Mouse (Mus musculus) left cerebral cortex, postnatal 36 days (tissue): ENCODE measurements around the gene Slc25a28. TPM values are rescaled to one million over a fixed set of nuclear protein-coding genes. Genes with fewer than 3 reads are reported as not detected.

Source experiments
- DNase-seq, 2 experiments: peaks; one replicate each; pipeline ENCODE4 v3.0.0; 2021 to 2022; ENCODE audit warnings: low spot score in 2 of 2, mixed read lengths in 1 of 2
- intact Hi-C: fragments of 180-260 bp; cut with DNase I; formaldehyde crosslinking; loops from one replicate; pipeline ENCODE4 v1.15.1; 2025
- total RNA-seq, 2 experiments: library from RNA; stranded (reverse); gene quantifications; 2 replicates each; pipeline ENCODE4 v1.2.3; 2021

Gene Slc25a28
- total RNA-seq: 10 to 100 TPM; 39.2 to 39.9 TPM

DNA sequence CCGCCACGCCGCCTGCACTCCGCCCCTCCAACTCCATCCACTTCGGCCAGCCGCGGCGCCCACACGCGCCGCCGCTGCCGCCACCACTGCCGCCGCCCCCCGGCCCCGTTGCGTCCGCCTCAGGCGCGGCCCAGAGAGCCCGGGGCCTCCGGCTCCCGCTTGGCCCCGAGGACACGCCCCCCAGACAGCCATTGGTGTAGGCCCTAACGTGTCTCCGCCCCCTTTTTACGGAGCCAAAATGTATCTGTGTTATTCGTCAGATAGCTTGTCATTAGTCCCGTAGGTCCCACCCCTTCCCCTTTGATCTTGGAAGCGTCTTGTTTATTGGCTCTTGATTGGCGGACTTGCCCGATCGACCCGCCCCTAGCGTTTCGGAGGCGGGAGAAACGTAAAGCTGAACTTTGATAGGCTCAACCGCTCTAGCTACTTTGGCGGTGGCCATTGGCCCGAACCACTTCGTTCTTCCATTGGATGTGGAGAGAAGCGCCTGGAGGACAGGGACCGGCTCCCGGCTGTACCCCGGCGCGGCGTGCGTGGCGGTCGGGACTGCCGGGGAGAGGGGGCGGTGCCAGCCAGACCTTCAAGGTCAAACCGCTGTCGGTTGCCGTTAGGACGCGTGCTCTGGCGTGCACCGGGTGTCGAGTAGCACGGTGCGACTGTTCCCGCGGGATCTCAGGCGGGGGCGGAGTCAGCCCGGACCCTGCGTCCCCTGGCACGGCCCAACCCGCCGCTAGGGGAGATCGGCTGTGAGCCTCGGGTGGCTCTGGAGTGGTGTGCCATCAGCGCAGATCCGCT lies at the start of gene Slc25a28:
Gene Slc25a28 (minus strand): TSS at position 152 of the 795 bp plus-strand sequence.
- peak; percentile 98 to 99 for DNase-seq
- intact Hi-C loops: loop anchor here (2.0 kb wide), 1 partner anchor 14 kb away; the partner anchor contains the start of gene Entpd7

DNA sequence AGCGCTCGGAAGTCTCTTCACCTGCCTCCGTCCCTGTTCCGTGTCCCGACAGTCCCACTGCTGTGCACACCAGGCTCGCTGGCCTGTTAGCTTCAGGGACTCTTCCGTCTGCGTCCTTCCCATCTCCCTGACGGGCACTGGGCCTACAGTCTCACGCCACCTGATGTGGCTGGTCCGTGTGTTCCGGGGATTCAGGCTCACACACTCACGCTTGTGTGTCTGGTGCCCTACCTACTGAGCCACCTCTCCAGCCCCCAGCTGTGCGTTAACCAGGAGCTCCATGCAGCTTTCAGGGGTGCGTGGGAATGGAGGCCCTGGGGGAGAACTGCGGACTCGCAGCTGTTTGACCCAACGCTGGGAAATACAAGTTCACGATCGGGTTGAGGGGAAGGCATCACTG lies 49.5 kb upstream of the Slc25a28 start:
- no peak for DNase-seq
- intact Hi-C loops: no loop called here

DNA sequence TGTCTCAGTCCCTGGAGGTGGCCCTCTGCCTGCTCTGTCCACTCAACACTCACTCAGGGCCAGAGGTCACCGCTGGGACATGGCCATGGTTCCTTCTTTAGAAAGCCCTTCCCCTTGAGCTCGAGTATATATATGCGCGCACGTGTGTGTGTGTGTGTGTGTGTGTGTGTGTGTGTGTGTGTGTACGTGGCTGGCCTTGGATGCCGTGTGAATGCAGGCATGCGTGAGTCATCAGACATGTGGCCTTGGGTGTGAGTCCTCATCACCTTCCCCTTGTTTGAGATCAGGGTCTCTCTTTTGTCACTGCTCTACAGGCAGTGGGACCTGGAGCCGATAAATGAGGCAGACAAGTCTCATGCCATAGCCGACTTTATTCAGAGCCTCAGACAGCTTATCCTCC lies 48.8 kb upstream of the Slc25a28 start:
- intact Hi-C loops: no loop called here
- no peak for DNase-seq

DNA sequence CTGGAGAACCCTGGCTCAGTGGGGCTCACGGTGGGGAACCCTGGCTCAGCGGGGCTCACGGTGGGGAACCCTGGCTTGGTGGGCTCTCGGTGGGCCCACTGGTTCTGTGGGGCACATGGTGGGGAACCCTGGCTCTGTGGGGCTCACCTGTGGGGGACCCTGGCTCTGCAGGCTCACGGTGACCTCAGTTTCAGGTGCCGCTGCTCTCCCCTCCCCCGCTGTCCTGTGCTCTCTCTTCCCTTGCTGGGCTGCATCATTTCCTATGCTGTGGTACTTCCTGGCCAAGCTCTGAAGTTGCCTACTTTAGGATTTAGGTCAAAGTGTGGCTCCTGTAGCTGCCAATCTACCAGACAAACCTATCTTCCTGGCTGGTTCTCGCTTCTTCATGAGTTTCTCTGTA lies 48.2 kb upstream of the Slc25a28 start:
- no peak for DNase-seq
- intact Hi-C loops: no loop called here

DNA sequence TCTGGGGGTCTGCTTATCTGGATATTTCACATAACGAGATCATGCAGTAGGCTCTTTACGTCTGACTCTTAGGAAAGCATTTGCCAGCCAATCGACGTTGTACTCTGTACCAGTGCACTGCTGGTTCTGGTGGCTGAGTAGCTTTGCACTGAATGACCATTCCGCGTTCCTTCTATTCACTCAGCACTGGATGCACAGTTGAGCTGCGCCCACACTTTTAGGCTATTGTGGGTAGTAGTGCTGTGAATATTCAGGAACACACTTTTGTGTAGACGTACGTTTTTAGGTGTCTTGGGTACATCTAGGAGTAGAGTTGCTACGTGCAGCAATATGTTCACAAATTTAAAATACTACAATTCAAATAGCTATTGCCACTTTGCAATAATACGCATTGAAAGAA lies 45.4 kb upstream of the Slc25a28 start:
- intact Hi-C loops: no loop called here
- DNase-seq: no peak

DNA sequence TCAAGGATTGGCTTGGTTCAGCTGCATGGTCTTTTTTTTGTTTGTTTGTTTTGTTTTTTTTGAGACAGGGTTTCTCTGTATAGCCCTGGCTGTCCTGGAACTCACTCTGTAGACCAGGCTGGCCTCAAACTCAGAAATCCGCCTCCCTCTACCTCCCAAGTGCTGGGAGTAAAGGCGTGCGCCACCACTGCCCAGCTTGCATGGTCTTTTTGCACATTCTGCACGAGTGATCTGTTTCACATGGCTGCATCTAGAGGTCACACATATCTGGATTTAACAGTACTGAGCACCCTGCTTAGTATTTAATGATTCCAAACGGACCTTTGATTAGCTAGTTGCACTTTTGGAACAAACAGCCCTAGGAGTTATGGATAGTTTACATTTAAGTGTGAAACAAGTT lies 37.3 kb upstream of the Slc25a28 start:
- intact Hi-C loops: no loop called here
- DNase-seq: no peak

DNA sequence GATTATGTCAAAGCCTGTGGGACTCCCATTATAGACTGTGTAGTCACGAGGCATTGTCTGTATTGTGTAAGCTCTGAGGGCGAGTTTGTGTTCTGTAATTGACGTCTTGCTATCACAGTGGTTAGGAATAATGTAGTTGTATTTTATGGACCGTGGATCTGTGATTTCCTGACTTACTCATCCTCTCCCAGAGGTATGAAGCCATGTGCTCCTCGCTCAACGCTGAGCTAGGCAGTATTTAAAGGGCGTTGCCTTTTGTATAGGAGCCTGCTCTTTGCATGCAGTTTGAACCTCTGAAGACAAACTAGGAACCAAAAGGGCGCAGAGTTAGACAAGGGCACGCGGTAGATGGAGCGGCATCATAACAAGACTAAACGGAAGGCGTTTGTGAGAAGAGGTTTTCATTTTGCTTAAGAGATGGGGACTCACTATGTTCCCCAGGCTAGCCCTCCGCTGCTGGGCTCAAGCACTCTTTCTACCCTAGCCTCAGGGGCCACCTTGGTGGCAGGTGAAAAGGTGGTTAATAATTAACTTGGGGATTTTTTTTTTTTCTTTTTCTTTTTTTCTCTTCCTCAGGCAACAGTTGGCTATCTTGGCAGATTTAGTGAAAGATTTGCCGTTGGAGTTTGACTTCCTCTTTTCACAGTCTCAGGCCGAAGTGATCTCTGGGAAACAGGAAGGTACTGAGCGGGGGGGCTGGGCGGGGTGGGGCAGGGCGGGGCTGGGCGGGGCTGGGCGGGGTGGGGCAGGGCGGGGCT lies 36.7 kb upstream of the Slc25a28 start:
- DNase-seq: no peak
- intact Hi-C loops: no loop called here

DNA sequence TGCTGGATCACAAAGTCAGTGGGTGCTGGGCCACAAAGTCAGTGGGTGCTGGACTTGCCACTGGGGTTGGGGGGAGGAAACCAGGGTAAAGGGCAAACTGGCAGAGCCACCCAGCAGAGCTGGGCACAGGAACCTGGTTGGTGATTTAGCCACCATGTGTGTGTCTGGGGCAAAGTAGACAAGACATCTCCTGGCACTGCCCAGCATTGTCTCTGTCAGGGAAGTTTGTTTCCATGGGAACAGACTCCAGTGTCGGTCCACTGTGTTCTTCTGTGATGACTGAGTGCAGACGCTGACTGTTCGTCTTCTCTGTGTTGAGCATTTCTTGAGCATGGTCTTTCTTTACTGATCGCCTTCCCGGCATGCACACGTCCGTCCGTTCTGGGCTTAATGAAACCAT lies 34.6 kb upstream of the Slc25a28 start:
- intact Hi-C loops: no loop called here
- DNase-seq: no peak

DNA sequence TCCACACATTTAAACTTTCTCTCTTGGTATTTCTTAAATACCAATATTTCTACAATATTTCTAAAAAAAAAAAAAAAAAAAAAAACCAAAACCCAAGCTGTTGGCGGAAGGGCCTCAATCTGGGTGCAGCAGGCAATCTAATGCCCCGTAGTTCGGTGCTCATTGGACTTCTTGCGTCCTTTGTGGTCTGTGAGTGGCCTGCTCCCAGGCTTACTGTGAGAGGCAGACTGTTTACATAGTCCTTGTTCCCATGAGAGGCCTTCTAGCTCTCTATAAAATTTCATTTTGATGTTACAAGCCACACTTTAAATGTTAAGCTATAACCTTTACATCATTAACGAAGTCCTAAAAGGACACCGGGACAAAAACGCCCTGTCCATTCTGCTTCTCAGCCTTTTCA lies 33.5 kb upstream of the Slc25a28 start:
- DNase-seq: no peak

DNA sequence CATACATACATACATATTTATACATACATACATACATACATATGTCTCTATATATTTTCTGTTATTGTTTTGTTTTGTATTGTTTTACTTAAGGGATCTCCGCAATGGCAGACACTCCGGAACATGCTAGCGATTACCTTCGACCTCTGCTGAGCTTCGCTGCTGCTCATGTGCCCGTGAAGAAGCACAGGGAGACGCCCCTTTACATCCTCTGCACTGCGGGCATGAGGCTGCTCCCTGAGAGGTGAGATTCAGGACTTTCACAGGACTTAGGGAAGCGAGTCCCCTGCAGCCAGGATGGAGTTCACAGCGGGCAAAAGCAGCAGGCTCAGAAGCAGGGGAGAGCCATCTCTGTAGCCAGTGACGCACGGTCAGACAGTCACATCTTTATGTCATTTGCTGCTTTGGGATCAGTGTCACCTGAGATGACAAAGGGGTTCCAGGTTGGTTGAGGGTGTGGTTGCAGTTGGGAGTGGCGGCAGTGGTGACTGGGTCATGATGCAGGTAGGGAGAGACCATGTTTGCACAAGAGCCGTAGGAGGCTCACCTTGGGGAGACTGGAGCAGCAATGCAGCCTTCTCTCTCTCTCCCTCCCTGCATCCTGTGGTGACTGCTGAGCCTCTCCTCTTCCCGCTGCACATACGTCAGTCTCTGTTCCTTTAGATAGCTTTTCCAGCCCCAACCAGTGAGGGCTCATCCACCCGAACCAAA lies 30.3 kb upstream of the Slc25a28 start:
- no peak for DNase-seq
- intact Hi-C loops: no loop called here

More for the DNA sequence above, 33.5 kb upstream of the Slc25a28 start:
- intact Hi-C loops: no loop called here

DNA sequence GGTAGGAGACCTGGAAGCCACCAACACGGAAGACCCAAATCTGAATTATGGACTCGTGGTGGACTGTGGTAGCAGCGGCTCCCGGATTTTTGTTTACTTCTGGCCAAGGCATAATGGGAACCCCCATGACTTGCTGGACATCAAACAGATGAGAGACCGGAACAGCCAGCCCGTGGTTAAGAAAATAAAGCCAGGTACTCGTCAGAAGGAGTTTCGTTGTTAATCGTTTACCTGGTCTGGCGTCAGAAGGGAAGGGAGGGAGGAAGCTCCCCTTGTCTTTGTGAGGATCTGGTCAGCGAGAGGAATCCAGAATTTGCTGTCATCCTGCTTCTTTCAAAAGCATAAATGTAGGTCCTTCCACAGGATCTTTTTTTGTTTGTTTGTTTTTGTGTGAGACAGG lies 29.5 kb upstream of the Slc25a28 start:
- intact Hi-C loops: no loop called here
- DNase-seq: no peak

DNA sequence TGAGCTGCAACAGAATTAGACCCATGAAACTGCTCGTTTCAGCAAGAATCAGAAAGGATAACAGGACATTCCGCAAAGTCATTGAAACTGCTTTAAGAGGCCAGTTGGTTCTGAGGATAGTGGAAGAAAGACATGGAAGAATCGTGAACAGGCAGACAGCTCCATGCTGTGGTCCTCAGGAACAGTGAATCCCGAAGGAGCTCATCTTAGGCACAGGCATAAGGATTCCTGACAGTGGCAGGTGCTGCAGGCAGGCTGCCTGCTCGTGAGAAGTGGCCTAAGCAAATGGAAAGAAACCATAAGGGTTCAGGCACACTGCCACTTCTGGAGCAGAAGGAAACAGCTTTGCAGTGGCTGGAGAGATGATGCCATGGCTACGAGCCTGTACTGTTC lies 25.1 kb upstream of the Slc25a28 start:
- peak; percentile 19 to 29 for DNase-seq
- intact Hi-C loops: no loop called here

DNA sequence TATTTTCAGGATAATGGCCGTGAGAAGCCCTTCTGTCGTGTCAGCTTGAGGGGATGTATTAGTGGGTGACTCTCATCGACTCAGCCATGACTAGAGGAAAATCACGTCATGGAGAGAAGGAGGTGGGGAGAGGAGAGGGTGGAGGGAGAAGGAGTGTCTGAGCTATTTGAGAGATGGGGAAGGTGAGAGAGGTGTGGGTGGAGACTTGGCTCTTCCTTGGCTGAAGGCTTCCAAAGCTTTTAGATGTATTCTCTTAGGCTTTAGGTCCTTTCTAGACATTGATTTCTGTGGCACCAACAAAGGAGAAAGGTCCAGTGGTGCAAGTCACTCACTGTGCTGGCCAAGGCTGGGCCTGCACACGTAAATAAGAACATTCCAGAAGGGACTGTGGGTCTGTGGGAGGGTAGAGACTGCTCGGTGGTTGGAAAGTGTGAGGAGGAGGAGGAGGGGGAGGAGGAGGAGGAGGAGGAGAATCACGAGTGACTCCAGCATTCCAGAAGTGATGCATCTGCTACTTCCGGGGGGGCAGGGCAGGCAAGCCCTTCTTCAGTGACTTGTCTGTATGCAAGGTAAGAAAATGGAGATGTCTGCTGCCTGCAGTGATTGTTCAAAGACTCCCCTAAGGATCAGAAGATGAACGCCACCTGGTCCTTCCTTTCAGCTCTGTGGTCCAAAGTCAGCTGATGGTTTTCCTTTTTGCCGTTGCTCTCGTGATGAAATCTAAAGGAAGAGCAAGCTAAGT lies 24.5 kb upstream of the Slc25a28 start:
- DNase-seq: peak; percentile 31 to 43

DNA sequence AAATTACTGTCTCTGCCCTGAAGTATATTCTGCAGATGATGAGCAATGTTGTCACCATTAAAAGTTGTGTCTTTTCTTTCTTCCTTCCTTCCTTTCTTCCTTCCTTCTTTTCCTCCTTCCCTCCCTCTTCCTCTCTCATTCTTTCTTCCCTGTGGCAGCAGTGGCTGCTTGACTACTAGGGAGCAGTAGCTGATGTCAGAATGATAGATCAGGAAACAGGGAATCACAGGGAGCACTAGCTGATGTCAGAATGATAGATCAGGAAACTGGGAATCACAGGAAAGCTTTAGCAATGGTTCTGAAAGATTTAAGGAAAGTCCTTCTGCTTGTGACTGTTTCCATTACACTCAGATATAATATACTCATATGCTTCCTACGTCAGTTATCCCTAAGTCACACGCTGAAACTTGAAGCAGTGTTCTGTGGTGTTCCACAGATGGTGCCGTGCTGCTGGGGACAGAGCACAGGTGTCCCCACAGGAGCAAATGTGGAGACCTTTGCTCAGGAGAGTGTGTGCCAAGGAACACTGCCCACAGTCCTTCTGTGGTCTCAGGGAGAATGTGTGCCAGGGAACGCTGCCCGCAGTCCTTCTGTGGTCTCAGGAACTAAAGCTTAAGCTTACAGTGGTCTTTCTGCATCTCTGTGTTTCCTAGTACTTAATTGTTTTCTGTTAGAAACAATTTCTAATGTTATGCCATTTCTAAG lies 23.1 kb upstream of the Slc25a28 start:
- intact Hi-C loops: no loop called here
- no peak for DNase-seq

More for the DNA sequence above, 24.5 kb upstream of the Slc25a28 start:
- intact Hi-C loops: no loop called here

DNA sequence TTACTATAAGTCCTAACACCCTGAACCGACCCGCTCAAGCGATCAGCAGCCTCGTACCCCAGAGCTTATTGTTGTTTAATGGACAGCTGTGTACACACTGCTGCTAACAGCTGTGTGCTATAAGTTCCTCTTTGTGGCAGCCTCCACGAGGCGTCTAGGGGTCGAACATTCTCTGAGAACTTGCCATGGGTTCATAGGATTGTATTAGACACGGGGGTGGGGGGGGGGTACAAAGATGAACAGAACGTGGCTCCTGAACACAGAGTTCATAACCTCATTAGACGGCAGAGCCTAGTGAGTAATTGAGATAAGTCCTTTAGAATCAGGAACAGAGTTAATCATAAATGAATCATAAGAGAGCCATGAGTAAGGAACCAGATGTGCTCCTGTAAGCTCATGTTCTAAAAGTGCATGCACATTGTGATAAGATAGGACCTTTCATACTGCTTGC lies 20.9 kb upstream of the Slc25a28 start:
- no peak for DNase-seq
- intact Hi-C loops: no loop called here

DNA sequence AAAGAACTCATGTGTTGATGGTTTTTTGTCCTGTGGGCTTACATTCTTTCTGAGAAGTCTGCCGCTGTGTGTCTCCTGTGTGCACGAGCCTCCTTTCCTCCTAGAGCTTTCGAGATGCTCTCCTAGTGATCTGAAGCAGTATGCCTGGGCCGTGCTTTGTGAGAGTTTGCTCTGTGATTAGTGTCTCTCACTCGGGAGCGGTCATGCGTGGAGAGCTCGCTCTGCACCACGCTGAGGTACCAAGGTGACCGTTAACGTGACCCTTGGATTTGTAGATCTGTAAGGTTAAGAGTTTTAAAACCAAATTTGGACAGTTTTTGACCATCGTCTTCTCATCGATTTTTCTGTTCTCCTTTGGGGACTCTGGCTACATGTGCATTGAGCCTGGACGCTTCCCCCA lies 18.1 kb upstream of the Slc25a28 start:
- intact Hi-C loops: no loop called here
- DNase-seq: no peak

DNA sequence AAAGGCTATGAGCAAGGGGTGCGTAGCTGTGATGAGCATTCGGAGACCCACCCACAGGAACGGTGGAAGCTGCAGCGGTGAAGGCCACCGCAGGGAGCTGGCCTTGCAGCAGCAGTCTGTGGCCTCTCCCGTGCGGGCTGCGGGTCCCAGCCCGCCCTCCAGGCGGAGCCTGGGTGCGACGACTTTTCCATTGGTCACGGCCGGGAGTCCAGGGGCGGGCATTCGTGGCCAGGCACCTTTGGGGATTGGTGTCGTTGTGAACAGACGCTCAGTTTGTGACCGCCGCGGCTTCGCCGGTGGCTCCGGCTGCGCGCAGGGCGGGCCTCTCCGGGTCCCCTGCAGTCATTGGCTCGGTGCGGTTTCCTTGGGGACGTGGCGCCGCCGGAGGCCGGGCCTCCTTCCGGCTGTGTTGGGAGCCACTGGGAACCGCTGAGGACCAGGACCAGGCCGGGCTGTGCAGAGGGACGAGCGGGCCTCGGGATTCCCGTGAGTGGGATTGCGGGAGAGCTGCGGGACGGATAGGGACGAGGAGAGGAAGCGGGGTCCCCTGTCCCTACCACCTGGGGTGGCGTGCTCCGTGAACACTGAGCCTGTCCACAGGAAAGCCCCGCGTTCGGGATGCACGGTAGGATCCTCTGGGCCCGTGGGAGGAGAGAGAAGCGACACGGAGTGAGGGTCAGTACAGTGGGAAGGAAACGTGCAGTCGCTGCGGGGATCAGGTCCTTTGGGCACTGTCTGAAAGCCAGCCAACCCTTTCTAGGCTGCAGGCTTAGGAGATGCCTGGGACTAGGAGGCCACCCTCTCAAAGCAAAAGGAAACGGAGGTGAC lies 15.0 kb upstream of the Slc25a28 start, which contains the start of gene Entpd7:
Gene Entpd7 (plus strand): TSS at position 254 of the 828 bp plus-strand sequence.
- peak; percentile 98 for DNase-seq
- intact Hi-C loops: loop anchor here (2.0 to 5.0 kb wide), 2 partner anchors 15 to 63 kb away; partner anchors contain the start of genes Cox15, Cutc and Slc25a28

DNA sequence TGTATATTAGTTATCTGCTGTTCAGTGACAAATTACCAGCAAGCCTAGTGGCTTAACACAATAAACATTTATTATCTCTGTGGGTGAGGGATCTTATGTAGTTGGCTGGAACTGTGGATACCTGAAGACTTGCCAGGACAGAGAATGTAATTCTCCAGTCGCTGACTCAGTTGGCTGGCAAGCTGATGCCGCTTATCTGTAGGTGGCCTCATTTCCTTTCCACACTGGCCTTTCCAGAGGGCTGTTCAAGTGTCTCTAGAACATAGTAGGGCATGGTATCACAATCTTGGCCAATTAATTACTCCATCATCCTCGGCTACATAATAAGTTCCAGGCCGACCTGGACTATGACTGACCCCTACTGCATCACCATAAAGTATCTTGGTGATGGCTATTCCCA lies 6.9 kb upstream of the Slc25a28 start:
- no peak for DNase-seq
- intact Hi-C loops: no loop called here
